Mouse (Mus musculus) intestine, embryonic 15.5 days (tissue): Measurements from ENCODE around the gene Med15. TPM values are rescaled to one million over a fixed set of nuclear protein-coding genes. Genes with fewer than 3 reads are reported as not detected.
"Not testable (repeated sequence)": the region's sequence is repeated elsewhere in the genome, so short reads cannot be mapped to it uniquely, and the experiment has no call there.

ENCODE experiments used
- ATAC-seq: fragments of 200-750 bp; cut with Nextera tagmentation; 2 replicates; pipeline ENCODE4 v1.8.0; 2017; ENCODE audit warnings: moderate TSS enrichment, moderate library complexity
- H3K27ac ChIP-seq: fragments of 300-500 bp; sonication (generic); 2 replicates; pipeline ENCODE4 v1.5.1; 2015; ENCODE audit warnings: mild to moderate bottlenecking, inconsistent platforms
- H3K27me3 ChIP-seq: fragments of 300-500 bp; sonication (generic); replicated peaks from 2 replicates; pipeline ENCODE4 v1.6.1; 2015; ENCODE audit warnings: inconsistent platforms
- H3K36me3 ChIP-seq: fragments of 300-500 bp; sonication (generic); 2 replicates; pipeline ENCODE4 v1.6.1; 2015; ENCODE audit warnings: inconsistent platforms
- H3K4me1 ChIP-seq: fragments of 300-500 bp; sonication (generic); replicated peaks from 2 replicates; pipeline ENCODE4 v1.6.1; 2015; ENCODE audit warnings: inconsistent platforms
- H3K4me2 ChIP-seq: fragments of 300-500 bp; sonication (generic); replicated peaks from 2 replicates; pipeline ENCODE4 v1.6.1; 2015; ENCODE audit warnings: mild to moderate bottlenecking, inconsistent platforms
- H3K4me3 ChIP-seq: fragments of 300-500 bp; sonication (generic); replicated peaks from 2 replicates; pipeline ENCODE4 v1.5.1; 2015; ENCODE audit warnings: inconsistent platforms
- H3K9ac ChIP-seq: fragments of 300-500 bp; sonication (generic); 2 replicates; pipeline ENCODE4 v1.6.1; 2015; ENCODE audit warnings: inconsistent platforms
- H3K9me3 ChIP-seq: fragments of 300-500 bp; sonication (generic); 2 replicates; pipeline ENCODE4 v1.6.1; 2016; ENCODE audit warnings: inconsistent platforms
- WGBS: fragments of 180-500 bp; shearing (Covaris S2); methylation state at CpG from one replicate; pipeline ENCODE4 v1.1.7; 2015; 5-methylcytosine and 5-hydroxymethylcytosine counted together
- polyA plus RNA-seq: library from polyadenylated mRNA; unstranded; fragments of >200 nt; fragmentation: Nextera tagmentation; extraction: Ambion mirVana; gene quantifications from 2 replicates; pipeline ENCODE4 v1.2.1, GENCODE M21; 2015

Gene Med15
- polyA plus RNA-seq, 1 experiment from 2014 or later, result 38.0 TPM

DNA sequence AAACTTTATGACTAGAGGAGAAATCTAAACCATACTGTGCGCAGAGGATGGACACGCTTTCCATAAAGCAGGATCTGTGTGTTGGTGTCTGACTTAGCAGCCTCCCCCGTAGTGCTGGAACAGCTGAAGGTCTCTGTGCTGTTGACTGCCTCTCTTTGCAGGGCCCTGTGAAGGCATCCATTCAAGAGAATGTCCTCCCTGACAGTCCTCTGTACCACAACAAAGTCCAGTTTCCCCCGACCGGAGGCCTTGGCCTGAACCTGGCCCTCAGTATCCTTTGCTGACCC, 106.5 kb downstream of the Med15 start:
- Histone ChIP-seq H3K4me1 (no peaks in the 10 kb centered on the region), H3K27ac (no peak overlapping the region), H3K36me3 (peaks cover 37% of the 10 kb centered on the region), H3K9me3 (no peaks in the 10 kb centered on the region), H3K27me3 (no peaks in the 10 kb centered on the region), H3K4me2 (no peak overlapping the region), H3K4me3 (no peak overlapping the region), H3K9ac (no peak overlapping the region)
- WGBS, result 93% methylated on average over 5 of the region's 5 CpGs
- no peak for ATAC-seq

DNA sequence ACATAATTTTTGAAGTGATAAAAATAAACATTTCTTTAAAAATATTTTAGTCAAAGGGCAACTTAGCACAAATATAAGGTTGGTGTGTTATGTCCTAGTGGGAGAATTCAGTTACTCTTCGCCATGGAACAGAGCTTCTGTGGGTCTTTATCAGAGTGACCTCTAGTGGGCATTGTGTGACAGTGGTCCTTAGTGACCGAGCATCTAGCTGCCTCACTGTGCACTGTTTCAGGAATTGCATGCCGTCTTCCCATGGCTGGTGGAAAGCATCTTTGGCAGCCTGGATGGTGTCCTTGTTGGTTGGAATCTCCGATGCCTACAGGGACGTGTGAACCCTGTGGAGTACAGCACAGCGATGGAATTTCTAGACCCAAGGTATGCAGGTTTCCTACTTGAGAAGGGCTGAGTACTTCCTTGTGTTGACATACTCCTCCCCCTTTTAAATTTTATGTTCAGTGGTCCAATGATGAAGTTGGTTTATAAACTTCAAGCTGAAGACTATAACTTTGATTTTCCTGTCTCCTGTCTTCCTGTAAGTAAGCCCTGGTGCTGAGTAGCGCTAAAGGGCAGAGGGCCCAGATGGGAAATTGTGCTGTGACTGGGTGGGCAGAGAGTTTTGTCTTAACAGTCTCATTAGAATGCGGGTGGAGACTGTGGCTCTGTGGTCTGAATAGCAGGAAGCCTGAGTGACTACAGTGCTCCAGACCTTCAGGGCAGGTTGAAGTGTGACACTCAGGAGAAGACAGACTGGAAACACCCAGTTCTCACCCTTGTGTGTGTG, 107.0 kb downstream of the Med15 start:
- H3K9me3 ChIP-seq, result no peaks in the 10 kb centered on the region
- H3K4me1 ChIP-seq, result 0 out of 2 replicates have a peak, but pooled peaks cover under 1% of the 10 kb centered on the region
- 65% methylated on average over 8 of the region's 8 CpGs for WGBS
- H3K4me2 ChIP-seq, result no peak overlapping the region
- H3K27ac ChIP-seq, result no peak overlapping the region
- H3K36me3 ChIP-seq, result peaks cover 37% of the 10 kb centered on the region
- no peaks in the 10 kb centered on the region for H3K27me3 ChIP-seq
- H3K9ac ChIP-seq, result no peak overlapping the region
- ATAC-seq, result peak; percentile 62; the same call in 1 of the 2 replicates
- H3K4me3 ChIP-seq, result no peak overlapping the region

- Histone ChIP-seq H3K27me3 (no peaks in the 10 kb centered on the region), H3K4me2 (no peak overlapping the region), H3K9me3 (no peaks in the 10 kb centered on the region), H3K36me3 (peaks cover 16% of the 10 kb centered on the region), H3K4me3 (no peak overlapping the region), H3K27ac (no peak overlapping the region), H3K9ac (no peak overlapping the region), H3K4me1 (peaks cover 14% of the 10 kb centered on the region)
- 86% methylated on average over 1 of the region's 1 CpGs for WGBS
- ATAC-seq, result no peak
These were observed 110.8 kb downstream of the Med15 start for GRCm38 (mm10) chr16:17621936-17622335.

GRCm38 (mm10) chr16:17619198-17620105, 113.2 kb downstream of the Med15 start, which contains the start of gene Smpd4:
Gene Smpd4 (plus strand): TSS chr16:17619354.
- Histone ChIP-seq H3K4me2 (peak within 1 kb of the TSS; percentile 64), H3K4me1 (peaks cover 14% of the 10 kb centered on the region), H3K9me3 (no peaks in the 10 kb centered on the region), H3K9ac (peak within 1 kb of the TSS; percentile 92), H3K36me3 (no peaks in the 10 kb centered on the region), H3K27me3 (no peaks in the 10 kb centered on the region), H3K27ac (peak within 1 kb of the TSS; percentile 23; the same call in 1 of the 2 replicates), H3K4me3 (peak within 1 kb of the TSS; percentile 97)
- ATAC-seq, result peak; percentile 82
- 2% methylated on average over 60 of the region's 60 CpGs for WGBS

DNA sequence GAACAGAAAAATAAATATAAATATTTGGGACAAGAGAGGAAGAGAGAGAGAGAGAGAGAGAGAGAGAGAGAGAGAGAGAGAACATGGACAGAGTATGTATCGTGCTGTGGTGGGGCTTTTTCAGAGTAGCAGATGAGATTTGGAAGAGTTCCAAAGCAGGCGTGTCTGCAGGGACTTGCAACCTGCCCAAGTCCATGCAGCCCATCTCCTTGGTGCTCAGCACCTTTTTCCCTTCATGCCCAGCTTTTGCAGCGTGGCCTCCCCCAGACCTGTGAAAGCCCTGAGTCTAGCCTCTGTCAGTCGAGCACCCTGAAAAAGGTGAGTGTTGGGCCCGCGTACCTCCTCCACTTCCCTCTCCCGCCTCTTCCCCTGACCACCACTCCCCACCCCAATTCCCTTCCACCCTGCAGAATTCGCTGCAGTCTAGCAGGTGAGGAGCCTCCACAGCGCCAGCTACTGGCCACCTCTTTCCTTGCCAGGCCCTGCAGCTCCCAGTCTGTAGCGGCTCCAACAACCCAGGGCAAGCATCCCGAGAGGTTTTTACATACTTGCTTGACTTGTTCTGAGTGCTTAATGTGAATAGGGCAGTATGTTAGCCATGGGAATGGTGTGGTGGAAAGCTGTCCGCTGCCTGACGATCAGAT, 114.6 kb downstream of the Med15 start:
- Histone ChIP-seq H3K4me2 (peak overlapping the region; percentile 30; the same call in 1 of the 2 replicates), H3K9ac (no peak overlapping the region), H3K27ac (no peak overlapping the region), H3K36me3 (no peaks in the 10 kb centered on the region), H3K9me3 (no peaks in the 10 kb centered on the region), H3K4me3 (0 out of 2 replicates have a peak overlapping the region, but pooled peaks have one; percentile 1), H3K27me3 (no peaks in the 10 kb centered on the region), H3K4me1 (peaks cover 14% of the 10 kb centered on the region)
- WGBS, result 15% methylated on average over 13 of the region's 13 CpGs
- ATAC-seq, result peak; percentile 65

DNA sequence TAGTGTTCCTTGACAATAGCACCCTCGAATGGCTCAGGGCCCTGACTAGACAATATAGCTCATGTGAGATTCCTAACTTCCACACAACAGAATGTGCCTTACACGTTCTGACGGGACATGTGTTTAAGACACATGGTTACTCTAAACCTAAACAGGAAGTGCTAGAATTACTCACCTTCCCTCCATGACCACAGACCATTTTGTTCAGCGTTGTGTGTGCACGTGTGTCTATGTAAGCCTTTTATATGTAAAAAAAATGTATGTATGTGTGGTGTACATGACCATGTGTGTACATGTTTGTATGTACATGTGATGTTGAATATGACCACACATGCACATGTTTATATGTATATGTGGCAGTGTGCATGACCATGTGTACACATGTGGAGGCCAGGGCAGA, 116.5 kb downstream of the Med15 start:
- Histone ChIP-seq H3K4me1 (peaks cover 14% of the 10 kb centered on the region), H3K4me3 (no peak overlapping the region), H3K27ac (no peak overlapping the region), H3K27me3 (no peaks in the 10 kb centered on the region), H3K9ac (no peak overlapping the region), H3K9me3 (no peaks in the 10 kb centered on the region), H3K36me3 (no peaks in the 10 kb centered on the region), H3K4me2 (no peak overlapping the region)
- no peak for ATAC-seq
- 69% methylated on average over 5 of the region's 5 CpGs for WGBS

GRCm38 (mm10) chr16:17614740-17615139, 118.0 kb downstream of the Med15 start:
- H3K9me3 ChIP-seq, H3K27ac ChIP-seq, H3K9ac ChIP-seq, ATAC-seq, H3K4me3 ChIP-seq, H3K27me3 ChIP-seq, H3K4me1 ChIP-seq, H3K36me3 ChIP-seq, H3K4me2 ChIP-seq: not testable (repeated sequence)
- 88% methylated on average over 6 of the region's 6 CpGs for WGBS

GRCm38 (mm10) chr16:17611383-17611782, 121.3 kb downstream of the Med15 start:
- H3K27me3 ChIP-seq, result no peaks in the 10 kb centered on the region
- H3K4me3 ChIP-seq, result no peak overlapping the region
- no peak overlapping the region for H3K4me2 ChIP-seq
- no peak overlapping the region for H3K27ac ChIP-seq
- no peaks in the 10 kb centered on the region for H3K36me3 ChIP-seq
- ATAC-seq, result no peak
- H3K4me1 ChIP-seq, result no peaks in the 10 kb centered on the region
- 67% methylated on average over 4 of the region's 4 CpGs for WGBS
- no peak overlapping the region for H3K9ac ChIP-seq
- H3K9me3 ChIP-seq, result no peaks in the 10 kb centered on the region

DNA sequence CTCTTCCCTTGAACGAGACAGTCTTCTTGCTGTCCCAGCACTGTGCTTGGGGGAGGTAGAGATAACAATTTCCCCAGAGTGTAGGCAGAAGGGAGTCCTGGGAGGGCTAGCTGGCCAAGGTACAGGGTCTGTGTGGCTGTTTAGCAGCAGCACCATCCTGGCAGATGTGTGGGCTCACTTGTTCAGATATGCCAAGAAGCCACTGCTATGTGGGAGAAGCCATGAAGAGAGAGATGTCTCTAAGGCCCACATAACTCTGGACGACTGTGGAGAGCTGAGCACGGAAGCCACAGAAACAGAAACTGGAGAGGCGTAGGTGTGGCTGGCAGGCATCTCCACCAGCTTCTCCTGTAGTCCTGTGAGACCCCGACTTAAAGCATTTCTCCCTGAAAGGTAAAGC, 127.0 kb downstream of the Med15 start:
- Histone ChIP-seq H3K27me3 (no peaks in the 10 kb centered on the region), H3K4me2 (no peak overlapping the region), H3K4me1 (no peaks in the 10 kb centered on the region), H3K4me3 (no peak overlapping the region), H3K27ac (no peak overlapping the region), H3K36me3 (no peaks in the 10 kb centered on the region), H3K9me3 (no peaks in the 10 kb centered on the region), H3K9ac (no peak overlapping the region)
- 79% methylated on average over 5 of the region's 5 CpGs for WGBS
- ATAC-seq, result no peak

DNA sequence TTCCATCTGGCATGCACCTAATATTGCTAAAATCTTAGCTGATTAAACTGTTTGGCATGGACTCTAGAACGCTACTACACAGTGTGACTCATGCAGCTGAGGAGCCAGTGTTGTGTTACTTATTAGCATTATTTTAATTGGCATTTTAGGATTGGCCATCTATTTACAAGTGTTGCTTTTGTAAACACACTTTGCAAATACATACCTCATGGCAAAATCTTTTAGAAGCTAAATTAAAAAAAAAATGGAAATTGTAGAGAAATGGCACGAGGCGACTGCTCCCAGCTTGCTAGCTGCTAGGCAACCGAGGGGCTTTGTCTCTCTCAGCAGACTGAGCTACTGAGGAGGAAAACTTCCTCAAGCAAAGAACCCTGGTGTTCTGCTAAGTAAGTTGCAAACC, 127.8 kb downstream of the Med15 start:
- H3K27me3 ChIP-seq, result no peaks in the 10 kb centered on the region
- H3K9me3 ChIP-seq, result no peaks in the 10 kb centered on the region
- no peaks in the 10 kb centered on the region for H3K36me3 ChIP-seq
- H3K4me3 ChIP-seq, result no peak overlapping the region
- ATAC-seq, result no peak
- no peak overlapping the region for H3K27ac ChIP-seq
- H3K4me2 ChIP-seq, result no peak overlapping the region
- H3K4me1 ChIP-seq, result no peaks in the 10 kb centered on the region
- WGBS, result 69% methylated on average over 4 of the region's 4 CpGs
- no peak overlapping the region for H3K9ac ChIP-seq
